ENCODE assay signal across 8 mouse cellular contexts in genomic region chr13:42174827-42175420, GRCm38 (mm10).
DNase-seq lines count a peak whose midpoint lies in the region; ATAC-seq and TF ChIP-seq lines count a peak whose summit lies in the region.

No protein-coding gene starts in this region.

- H3K27ac ChIP-seq in midbrain, embryonic 10.5 days (replicated peaks): no peak overlapping the region
- H3K27ac ChIP-seq in midbrain, embryonic 13.5 days: no peak overlapping the region
- H3K27ac ChIP-seq in heart, embryonic 10.5 days: peak overlapping the region; percentile 29; the same call in 1 of the 2 replicates
- H3K27ac ChIP-seq in thymus, adult 2 months (ENCODE audit: control insufficient read depth, insufficient read depth, low read length): no peak overlapping the region

- 30% methylated on average over 3 of the region's 3 CpGs for WGBS in midbrain, embryonic 10.5 days
- WGBS in midbrain, embryonic 13.5 days: 23% methylated on average over 3 of the region's 3 CpGs
- 32% methylated on average over 3 of the region's 3 CpGs for WGBS in heart, embryonic 10.5 days
- 47% methylated on average over 3 of the region's 3 CpGs for WGBS in lung, adult 2 months
- 94% methylated on average over 3 of the region's 3 CpGs for WGBS in thymus, adult 2 months

- H3K4me3 ChIP-seq in midbrain, embryonic 10.5 days: no peak overlapping the region
- no peak overlapping the region for H3K4me3 ChIP-seq in midbrain, embryonic 13.5 days (replicated peaks)
- H3K4me3 ChIP-seq in heart, embryonic 10.5 days: no peak overlapping the region
- H3K4me3 ChIP-seq in lung, adult 2 months (replicated peaks; ENCODE audit: extremely low read depth, low read depth, low read length): no peak overlapping the region
- H3K4me3 ChIP-seq in thymus, adult 2 months (ENCODE audit: control insufficient read depth, insufficient read depth, low read length): no peak overlapping the region

- peaks cover 8% of the 10 kb centered on the region for H3K4me1 ChIP-seq in midbrain, embryonic 10.5 days
- H3K4me1 ChIP-seq in midbrain, embryonic 13.5 days (replicated peaks): no peaks in the 10 kb centered on the region
- H3K4me1 ChIP-seq in heart, embryonic 10.5 days: peaks cover 9% of the 10 kb centered on the region; the same call in 1 of the 2 replicates
- H3K4me1 ChIP-seq in lung, adult 2 months (ENCODE audit: control insufficient read depth, insufficient read depth, low read length): no peaks in the 10 kb centered on the region
- no peaks in the 10 kb centered on the region for H3K4me1 ChIP-seq in thymus, adult 2 months (replicated peaks; ENCODE audit: control insufficient read depth, insufficient read depth, low read length)

- H3K9ac ChIP-seq in midbrain, embryonic 13.5 days (replicated peaks): no peak overlapping the region

- no peak for ATAC-seq in midbrain, embryonic 13.5 days

- H3K9me3 ChIP-seq in midbrain, embryonic 10.5 days (replicated peaks): no peaks in the 10 kb centered on the region
- no peaks in the 10 kb centered on the region for H3K9me3 ChIP-seq in midbrain, embryonic 13.5 days
- H3K9me3 ChIP-seq in heart, embryonic 10.5 days: no peaks in the 10 kb centered on the region

- peak; percentile 51 to 57 for DNase-seq in cerebellum, postnatal 14 days
- no peak for DNase-seq in cerebellum, adult 11 months
- DNase-seq in midbrain, embryonic 10.5 days (ENCODE audit: low spot score): peak; percentile 49
- DNase-seq in heart, embryonic 10.5 days (ENCODE audit: low spot score): no peak
- DNase-seq in lung, adult 2 months: no peak
- DNase-seq in spleen, postnatal 36 days (ENCODE audit: low spot score in 2 of 2): no peak
- DNase-seq in thymus, adult 2 months: no peak

- H3K36me3 ChIP-seq in midbrain, embryonic 10.5 days: peaks cover 29% of the 10 kb centered on the region
- peaks cover 34% of the 10 kb centered on the region for H3K36me3 ChIP-seq in midbrain, embryonic 13.5 days
- H3K36me3 ChIP-seq in heart, embryonic 10.5 days: peaks cover 17% of the 10 kb centered on the region
- peaks cover 13% of the 10 kb centered on the region; the same call in 1 of the 2 replicates for H3K36me3 ChIP-seq in thymus, adult 2 months (ENCODE audit: control insufficient read depth, insufficient read depth, low read length)

- H3K27me3 ChIP-seq in midbrain, embryonic 10.5 days (ENCODE audit: low read depth, poor library complexity, severe bottlenecking): no peaks in the 10 kb centered on the region
- no peaks in the 10 kb centered on the region for H3K27me3 ChIP-seq in midbrain, embryonic 13.5 days
- no peaks in the 10 kb centered on the region for H3K27me3 ChIP-seq in heart, embryonic 10.5 days (ENCODE audit: insufficient read depth, poor library complexity, severe bottlenecking)
- no peaks in the 10 kb centered on the region for H3K27me3 ChIP-seq in thymus, adult 2 months (ENCODE audit: control insufficient read depth, insufficient read depth, low read length)

- TF ChIP-seq CTCF in lung, adult 2 months (IDR thresholded peaks at IDR 0.05; ENCODE audit: insufficient read depth, low read length): peak; percentile 56
- no peak for TF ChIP-seq CTCF in thymus, adult 2 months (IDR thresholded peaks at IDR 0.05; ENCODE audit: borderline replicate concordance, control insufficient read depth, extremely low read depth, insufficient read depth, low read length, poor library complexity)

- no peak for TF ChIP-seq POLR2A in lung, adult 2 months (IDR thresholded peaks at IDR 0.05; ENCODE audit: borderline replicate concordance, extremely low read depth, low read depth, low read length)
- no peak for TF ChIP-seq POLR2A in thymus, adult 2 months (IDR thresholded peaks at IDR 0.05; ENCODE audit: control insufficient read depth, extremely low read depth, insufficient read depth, low read length, poor library complexity)

- no peak overlapping the region for H3K4me2 ChIP-seq in midbrain, embryonic 13.5 days (replicated peaks)

Comparison
In these comparisons a context has a peak if more than half of its experiments do, and no peak if none do; other contexts are left out.
1. DNase-seq: peak in cerebellum, postnatal 14 days (2 of 2) and midbrain, embryonic 10.5 days (single experiment); none in cerebellum, adult 11 months (single experiment), heart, embryonic 10.5 days (single experiment), lung, adult 2 months (single experiment), spleen, postnatal 36 days (0 of 2) and thymus, adult 2 months (single experiment).